Mouse (Mus musculus): ENCODE data around the gene Gm12216. TPM values are rescaled to one million over a fixed set of nuclear protein-coding genes. Genes with fewer than 3 reads are reported as not detected.
A peak's percentile ranks its signal among the peaks of the same experiment; 100 is the strongest.
"Not testable (repeated sequence)": the region's sequence is repeated elsewhere in the genome, so short reads cannot be mapped to it uniquely, and the experiment has no call there.

The Gm12216 gene
- total and polyA plus RNA-seq, 3 experiments = not detected

- H3K36me3 ChIP-seq (ENCODE audit: control insufficient read depth in 1 of 2, insufficient read depth in 2 of 2, low read length in 2 of 2) = peaks cover 0 to 7% of the 10 kb centered on the region in 2 experiments; a peak in 2 of 4 replicates
- DNase-seq (ENCODE audit: low read depth, low spot score) = no peak
- H3K9me3 ChIP-seq (replicated peaks; ENCODE audit: insufficient read depth, low read length) = no peaks in the 10 kb centered on the region
- H3K27ac ChIP-seq (ENCODE audit: control insufficient read depth, low read depth, low read length) = no peak overlapping the region
- H3K79me2 ChIP-seq (ENCODE audit: control insufficient read depth, insufficient read depth, low read length, poor library complexity) = no peaks in the 10 kb centered on the region; the same call in 1 of the 2 replicates
- no peak overlapping the region for H3K4me3 ChIP-seq (ENCODE audit: control insufficient read depth in 1 of 2, insufficient read depth in 1 of 2, low read depth in 2 of 2, low read length in 2 of 2)
- TF ChIP-seq TAL1 (IDR thresholded peaks at IDR 0.05; ENCODE audit: low read length) = no peak
- no peaks in the 10 kb centered on the region; a peak in 1 of 4 replicates for H3K27me3 ChIP-seq (ENCODE audit: control insufficient read depth in 1 of 2, insufficient read depth in 2 of 2, low read length in 2 of 2)
- peaks cover 2 to 7% of the 10 kb centered on the region in 2 experiments; a peak in 3 of 4 replicates for H3K4me1 ChIP-seq (ENCODE audit: control insufficient read depth in 1 of 2, insufficient read depth in 2 of 2, low read length in 2 of 2)
- H3K9ac ChIP-seq (ENCODE audit: control insufficient read depth, low read depth, low read length, poor library complexity, severe bottlenecking) = no peak overlapping the region
These were observed 99.3 kb downstream of the Gm12216 start for GRCm38 (mm10) chr11:53759545-53760406.

GRCm38 (mm10) chr11:53758791-53759351 is 100.2 kb downstream of the Gm12216 start:
- Histone ChIP-seq H3K79me2 (ENCODE audit: control insufficient read depth, insufficient read depth, low read length, poor library complexity) (no peaks in the 10 kb centered on the region; the same call in 1 of the 2 replicates), H3K9me3 (replicated peaks; ENCODE audit: insufficient read depth, low read length) (no peaks in the 10 kb centered on the region), H3K27me3 (ENCODE audit: control insufficient read depth in 1 of 2, insufficient read depth in 2 of 2, low read length in 2 of 2) (no peaks in the 10 kb centered on the region; a peak in 1 of 4 replicates), H3K36me3 (ENCODE audit: control insufficient read depth in 1 of 2, insufficient read depth in 2 of 2, low read length in 2 of 2) (no peaks in the 10 kb centered on the region), H3K27ac (ENCODE audit: control insufficient read depth, low read depth, low read length) (no peak overlapping the region), H3K4me3 (ENCODE audit: control insufficient read depth in 1 of 2, insufficient read depth in 1 of 2, low read depth in 2 of 2, low read length in 2 of 2) (no peak overlapping the region), H3K4me1 (ENCODE audit: control insufficient read depth in 1 of 2, insufficient read depth in 2 of 2, low read length in 2 of 2) (peaks cover 0 to 2% of the 10 kb centered on the region in 2 experiments; a peak in 2 of 4 replicates), H3K9ac (ENCODE audit: control insufficient read depth, low read depth, low read length, poor library complexity, severe bottlenecking) (no peak overlapping the region)
- no peak for DNase-seq (ENCODE audit: low read depth, low spot score)
- no peak for TF ChIP-seq ZMIZ1 (IDR thresholded peaks at IDR 0.05; ENCODE audit: low read depth, low read length)
- TF ChIP-seq CTCF (IDR thresholded peaks at IDR 0.05 in 2 of 3, conservative IDR thresholded peaks at IDR 0.05 in 1 of 3; ENCODE audit: control insufficient read depth in 1 of 3, insufficient read depth in 1 of 3, low read depth in 2 of 3, low read length in 3 of 3, poor library complexity in 1 of 3, severe bottlenecking in 1 of 3) = peak in 2 of 3 experiments; percentile 21 to 24; a peak in 2 of 6 replicates
- peak; percentile 12 for TF ChIP-seq RAD21 (IDR thresholded peaks at IDR 0.05; ENCODE audit: low read depth, low read length)
- no peak for TF ChIP-seq HCFC1 (IDR thresholded peaks at IDR 0.05; ENCODE audit: low read depth, low read length)

- peak; percentile 32 for DNase-seq (ENCODE audit: low read depth, low spot score)
- not testable (repeated sequence) for H3K9ac ChIP-seq (ENCODE audit: control insufficient read depth, low read depth, low read length, poor library complexity, severe bottlenecking); H3K27me3 ChIP-seq (ENCODE audit: control insufficient read depth in 1 of 2, insufficient read depth in 2 of 2, low read length in 2 of 2); H3K27ac ChIP-seq (ENCODE audit: control insufficient read depth, low read depth, low read length); H3K4me1 ChIP-seq (ENCODE audit: control insufficient read depth in 1 of 2, insufficient read depth in 2 of 2, low read length in 2 of 2); H3K79me2 ChIP-seq (ENCODE audit: control insufficient read depth, insufficient read depth, low read length, poor library complexity); H3K4me3 ChIP-seq (ENCODE audit: control insufficient read depth in 1 of 2, insufficient read depth in 1 of 2, low read depth in 2 of 2, low read length in 2 of 2); H3K36me3 ChIP-seq (ENCODE audit: control insufficient read depth in 1 of 2, insufficient read depth in 2 of 2, low read length in 2 of 2); H3K9me3 ChIP-seq (replicated peaks; ENCODE audit: insufficient read depth, low read length)
- TF ChIP-seq SMC3 (IDR thresholded peaks at IDR 0.05; ENCODE audit: low read depth, low read length) = peak; percentile 37
- TF ChIP-seq ZNF384 (IDR thresholded peaks at IDR 0.05; ENCODE audit: low read depth, low read length) = peak; percentile 82
- peak; percentile 39 to 61 (median 60) for TF ChIP-seq CTCF (IDR thresholded peaks at IDR 0.05 in 2 of 3, conservative IDR thresholded peaks at IDR 0.05 in 1 of 3; ENCODE audit: control insufficient read depth in 1 of 3, insufficient read depth in 1 of 3, low read depth in 2 of 3, low read length in 3 of 3, poor library complexity in 1 of 3, severe bottlenecking in 1 of 3)
- TF ChIP-seq RAD21 (IDR thresholded peaks at IDR 0.05; ENCODE audit: low read depth, low read length) = peak; percentile 55
These were observed 101.0 kb downstream of the Gm12216 start for GRCm38 (mm10) chr11:53758033-53758432.
